Mouse (Mus musculus) spleen, adult 2 months (tissue): ENCODE measurements around the gene Fbxo7.

Source experiments
- CTCF ChIP-seq: fragments of 200-500 bp; IDR thresholded peaks from 2 replicates; pipeline ENCODE4 v1.5.1; 2011; ENCODE audit warnings: mild to moderate bottlenecking, inconsistent platforms; ENCODE audit not compliant: insufficient read depth, insufficient read length, insufficient replicate concordance; ENCODE audit errors: extremely low read depth
- POLR2A ChIP-seq: fragments of 200-500 bp; IDR thresholded peaks from 2 replicates; pipeline ENCODE4 v1.6.1; 2011; ENCODE audit warnings: low read depth, low read length, inconsistent platforms

DNA sequence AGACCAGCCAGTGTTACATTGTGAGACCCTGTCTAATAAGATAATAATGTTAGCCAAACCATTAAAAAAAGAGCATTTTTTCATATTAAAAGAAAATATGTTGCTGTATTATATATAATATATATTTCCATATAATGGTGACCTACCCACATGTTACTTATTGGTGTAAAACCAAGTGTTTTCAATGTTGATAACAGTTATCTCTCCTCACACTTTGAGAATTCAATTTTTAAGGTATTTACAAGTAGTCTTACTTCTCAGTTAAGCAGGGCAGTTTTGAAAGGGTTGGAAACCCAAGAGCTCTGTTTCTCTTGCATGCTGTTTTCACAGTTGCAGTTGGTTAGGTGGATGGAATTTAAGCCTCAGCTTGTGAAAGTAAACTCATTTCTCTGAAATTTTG is 1.4 kb downstream of the Fbxo7 start:
- TF ChIP-seq CTCF = no peak
- TF ChIP-seq POLR2A = no peak
